Mouse (Mus musculus) spleen, postnatal 4 days (tissue): Measurements from ENCODE around the gene Cask.

ENCODE experiments used
- DNase-seq, 2 experiments: peaks; one replicate each; pipeline ENCODE4 v3.0.0; 2022; ENCODE audit warnings: low spot score in 2 of 2

The Cask gene

GRCm38 (mm10) chrX:13467121-13467571, 384.0 kb downstream of the Cask start:
- DNase-seq: no peak
